Mouse (Mus musculus) frontal cortex, postnatal 25 days (tissue): ENCODE results near the gene Pds5b.
A peak's percentile ranks its signal among the peaks of the same experiment; 100 is the strongest.
"Not testable (repeated sequence)": the region's sequence is repeated elsewhere in the genome, so short reads cannot be mapped to it uniquely, and the experiment has no call there.

Experiments used
- DNase-seq, 2 experiments: peaks; one replicate each; pipeline ENCODE4 v3.0.0; 2022; ENCODE audit warnings: low spot score in 2 of 2

Gene Pds5b

DNA sequence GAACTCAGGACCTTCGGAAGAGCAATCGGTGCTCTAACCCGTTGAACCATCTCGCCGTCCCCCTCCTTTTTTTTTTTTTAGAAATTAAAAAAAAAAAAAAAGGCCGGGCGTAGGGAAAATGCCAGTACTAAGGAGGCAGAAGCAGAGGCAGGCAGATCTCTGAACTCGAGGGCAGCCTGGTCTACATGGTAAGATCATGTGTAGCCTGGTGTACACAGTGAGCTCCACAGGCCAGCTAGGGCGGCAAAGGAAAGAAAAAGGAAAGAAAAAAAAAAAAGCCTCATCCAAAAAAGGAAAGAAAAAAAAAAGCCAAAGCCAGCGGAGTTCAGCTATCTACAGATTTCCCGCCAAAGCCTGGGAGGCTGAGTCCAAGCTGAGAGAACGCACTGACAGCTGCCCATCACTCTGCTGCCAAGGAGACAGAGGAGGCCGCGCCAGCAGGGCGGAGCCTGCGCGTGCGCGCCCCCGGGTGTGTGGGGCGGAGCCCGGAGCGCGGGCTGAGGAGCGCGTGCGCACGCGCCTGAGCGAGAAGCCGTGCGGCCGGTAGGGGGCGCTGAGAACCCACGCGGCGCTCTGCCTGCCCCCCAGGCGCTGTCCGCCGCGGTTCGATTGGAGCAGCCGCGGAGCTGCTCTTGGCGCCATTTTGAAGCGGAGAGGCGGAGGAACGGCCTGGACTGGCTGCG is at the start of gene Pds5b:
Gene Pds5b, plus strand, starts transcription at position 587 of the 683 bp plus-strand sequence.
- DNase-seq: peak; percentile 74 to 87

GRCm38 (mm10) chr5:150625528-150625927 is 48.0 kb upstream of the Pds5b start:
- DNase-seq: no peak

DNA sequence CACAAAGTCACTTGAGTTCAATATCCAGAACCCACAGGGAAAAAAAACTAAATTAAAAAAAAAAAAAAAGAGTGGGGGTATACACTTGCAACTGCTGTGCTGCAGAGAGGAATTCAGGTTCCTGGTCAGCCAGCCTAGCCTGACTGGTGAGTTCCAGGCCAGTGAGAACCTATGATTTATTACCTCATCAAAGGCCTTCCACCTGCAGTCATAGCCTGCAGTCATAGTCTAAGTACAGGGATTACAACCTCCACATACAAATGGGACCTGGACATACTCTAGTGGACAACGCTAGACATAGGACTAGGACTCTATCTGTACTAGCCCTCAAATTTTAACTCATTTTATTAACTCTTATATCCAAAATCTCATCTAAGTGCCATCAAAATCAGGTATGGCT is 44.3 kb upstream of the Pds5b start:
- no peak for DNase-seq

DNA sequence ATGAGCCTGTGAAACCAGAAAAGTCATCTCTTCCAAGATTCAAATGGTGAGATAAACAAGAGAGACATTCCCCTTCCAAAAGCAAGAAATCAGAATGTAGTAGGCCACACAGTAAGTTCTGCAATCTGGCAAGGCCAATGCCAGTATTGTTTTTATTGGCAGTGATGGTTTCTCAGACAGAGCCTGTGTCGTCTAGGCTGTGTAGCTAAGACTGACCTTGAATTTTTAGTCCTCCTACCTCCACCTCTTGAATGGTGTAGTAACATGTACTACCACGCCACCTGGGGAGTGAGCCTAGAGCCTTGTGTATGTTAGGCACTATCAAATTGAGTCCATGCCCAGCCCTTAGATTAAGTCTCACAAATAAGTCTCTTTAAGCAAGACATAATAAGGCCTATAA is 43.8 kb upstream of the Pds5b start:
- no peak for DNase-seq

- no peak for DNase-seq
Observed at GRCm38 (mm10) chr5:150641440-150641839, 32.1 kb upstream of the Pds5b start.

- not testable (repeated sequence) for DNase-seq
Observed at GRCm38 (mm10) chr5:150643390-150643789, 30.1 kb upstream of the Pds5b start.

- no peak for DNase-seq
Observed at GRCm38 (mm10) chr5:150644926-150645325, 28.6 kb upstream of the Pds5b start.

DNA sequence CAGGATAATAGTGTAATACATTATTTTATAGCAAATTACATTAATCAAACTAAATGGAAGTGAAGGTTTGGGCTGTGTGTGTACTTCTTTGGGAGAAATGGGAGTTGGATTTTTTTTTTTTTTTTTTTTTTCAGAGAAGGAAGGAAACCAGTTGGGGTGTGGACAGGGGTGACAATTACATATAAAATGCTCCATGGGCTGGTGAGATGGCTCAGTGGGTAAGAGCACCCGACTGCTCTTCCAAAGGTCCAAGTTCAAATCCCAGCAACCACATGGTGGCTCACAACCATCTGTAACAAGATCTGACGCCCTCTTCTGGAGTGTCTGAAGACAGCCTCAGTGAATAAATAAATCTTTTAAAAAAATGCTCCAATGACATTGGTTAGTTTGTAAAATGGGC is 21.0 kb upstream of the Pds5b start:
- DNase-seq: no peak

- DNase-seq: no peak
Observed at GRCm38 (mm10) chr5:150654548-150654947, 19.0 kb upstream of the Pds5b start.

DNA sequence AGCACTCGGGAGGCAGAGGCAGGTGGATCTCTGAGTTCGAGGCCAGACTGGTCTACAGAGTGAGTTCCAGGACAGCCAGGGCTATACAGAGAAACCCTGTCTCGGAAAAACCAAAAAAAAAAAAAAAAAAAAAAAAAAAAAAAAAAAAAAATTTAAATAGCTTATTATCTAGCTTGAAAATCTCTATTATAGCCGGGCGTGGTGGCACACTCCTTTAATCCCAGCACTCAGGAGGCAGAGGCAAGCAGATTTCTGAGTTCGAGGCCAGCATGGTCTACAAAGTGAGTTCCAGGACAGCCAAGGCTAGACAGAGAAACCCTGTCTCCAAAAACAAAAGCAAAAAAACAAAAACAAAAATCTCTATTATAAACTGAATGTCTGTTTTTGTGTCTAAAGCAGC is 14.1 kb upstream of the Pds5b start:
- not testable (repeated sequence) for DNase-seq

- DNase-seq: not testable (repeated sequence)
Observed at GRCm38 (mm10) chr5:150660296-150660695, 13.2 kb upstream of the Pds5b start.

GRCm38 (mm10) chr5:150663926-150664325 is 9.6 kb upstream of the Pds5b start:
- DNase-seq: not testable (repeated sequence)

- no peak for DNase-seq
Observed at GRCm38 (mm10) chr5:150664794-150665131, 8.8 kb upstream of the Pds5b start.

DNA sequence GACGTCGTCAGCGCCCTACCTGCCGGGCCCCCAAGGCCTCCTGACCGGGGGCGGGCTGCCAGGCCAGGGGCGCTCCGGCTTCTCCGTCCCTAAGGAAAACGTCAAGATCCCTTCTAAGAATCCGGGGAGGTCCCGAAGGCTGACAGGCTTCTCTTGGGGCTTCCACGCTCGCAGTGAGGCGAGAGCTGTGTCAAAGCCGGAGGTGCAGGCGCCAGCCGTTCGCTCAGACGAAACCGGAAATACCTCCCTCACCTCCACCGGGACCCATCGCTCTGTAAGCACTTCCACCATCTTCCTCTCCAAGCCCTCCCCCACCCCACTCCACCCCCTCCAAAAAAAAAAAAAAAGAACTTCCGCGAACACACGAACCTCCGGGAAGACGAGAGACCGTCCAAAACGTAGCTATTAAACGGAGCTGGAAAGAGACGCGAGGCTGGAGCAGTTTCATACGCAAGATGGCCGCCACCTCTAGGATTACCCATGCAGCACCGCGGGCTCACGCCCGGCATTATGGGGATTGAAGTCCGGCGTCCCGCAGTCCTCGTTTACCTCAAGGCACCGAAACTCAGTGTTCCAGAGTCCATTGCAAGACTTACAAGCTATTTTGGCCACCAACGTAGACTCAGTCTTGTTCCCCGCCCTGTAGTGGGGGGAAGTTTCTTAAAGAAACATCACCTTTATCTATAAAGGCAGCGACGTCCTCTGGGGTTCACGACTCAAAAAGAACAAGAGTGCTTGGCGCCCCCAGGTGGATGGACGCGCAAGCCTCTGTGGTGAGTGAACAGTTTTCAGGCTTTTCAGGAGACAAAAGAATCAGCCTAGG is 8.2 kb upstream of the Pds5b start:
- peak; percentile 93 to 96 for DNase-seq

- DNase-seq: not testable (repeated sequence)
Observed at GRCm38 (mm10) chr5:150666133-150666739, 7.3 kb upstream of the Pds5b start, which contains the start of gene N4bp2l2. Gene N4bp2l2, minus strand, starts transcription at chr5:150666183.

DNA sequence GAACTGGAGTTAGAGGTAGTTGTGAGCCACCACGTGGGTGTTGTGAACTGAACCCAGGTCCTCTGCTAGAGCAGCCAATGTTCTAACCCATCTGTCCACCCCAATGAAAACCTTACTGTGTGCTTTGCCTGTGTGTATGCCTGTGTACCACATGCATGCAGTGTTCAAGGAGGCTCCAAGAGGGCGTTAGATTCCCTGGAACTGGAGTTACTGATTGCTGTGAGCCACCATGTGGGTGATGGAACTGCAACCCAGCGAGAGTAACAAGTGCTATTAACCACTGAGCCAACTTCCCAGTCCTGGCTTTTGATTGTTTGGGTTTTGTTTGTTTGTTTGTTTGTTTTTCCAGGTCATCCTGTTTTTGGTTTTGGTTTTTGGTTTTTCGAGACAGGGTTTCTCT is 4.8 kb upstream of the Pds5b start:
- no peak for DNase-seq

DNA sequence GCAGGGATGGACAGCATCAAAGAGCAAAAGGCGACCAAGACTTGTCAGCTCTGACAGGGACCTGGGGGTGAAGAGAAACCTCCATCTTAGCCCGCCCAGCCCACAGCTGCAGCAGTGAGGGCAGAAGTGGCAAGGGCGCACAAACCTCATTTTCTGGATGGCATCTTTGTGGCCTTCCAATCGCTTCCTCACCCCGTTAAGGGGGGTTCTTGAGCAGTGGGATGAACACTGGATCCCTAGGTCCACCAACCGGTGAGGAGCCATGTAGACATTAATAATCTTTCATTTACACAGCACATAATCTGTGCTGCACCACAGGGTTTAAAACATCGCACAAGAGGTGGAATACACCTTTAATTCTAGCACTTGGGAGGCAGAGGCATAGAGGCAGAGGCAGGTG is 1.2 kb upstream of the Pds5b start:
- no peak for DNase-seq

DNA sequence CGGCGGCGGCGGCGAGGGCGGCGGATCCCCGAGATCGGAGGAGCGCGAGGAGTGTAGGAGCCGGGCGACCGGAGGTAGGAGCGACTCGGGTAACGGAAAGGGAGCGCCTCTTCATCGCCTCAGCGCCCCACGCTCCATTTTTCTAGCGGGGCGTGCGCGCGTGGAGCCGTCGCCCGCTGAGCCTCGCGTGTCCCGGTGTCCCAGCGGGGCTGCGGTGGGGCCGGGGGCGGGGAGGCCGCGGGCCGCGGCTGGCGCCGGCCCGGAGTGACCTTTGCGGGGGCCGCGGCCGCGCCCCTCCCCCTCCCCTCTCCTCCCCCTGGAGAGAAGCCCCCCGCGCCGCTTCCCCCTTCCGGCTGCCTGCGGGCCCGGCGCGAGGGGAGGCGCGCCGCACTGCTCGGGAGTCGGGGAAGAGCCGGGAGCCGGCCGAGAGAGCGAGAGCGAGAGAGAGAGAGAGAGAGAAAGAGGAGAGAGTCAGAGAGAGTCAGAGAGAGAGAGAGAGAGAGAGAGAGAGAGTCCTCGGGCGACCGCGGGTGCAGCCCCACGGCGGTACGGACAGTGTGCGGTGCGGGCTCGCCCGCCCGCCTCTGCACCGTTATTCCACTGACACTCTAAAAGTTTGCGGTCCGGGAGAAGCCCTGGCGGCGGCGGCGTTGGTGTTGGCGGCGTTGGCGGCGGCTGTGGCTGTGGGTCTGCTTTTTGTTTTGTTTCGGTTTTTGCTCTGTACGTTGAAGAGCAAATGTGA is 512 bp downstream of the Pds5b start:
- DNase-seq: peak; percentile 15 to 20

DNA sequence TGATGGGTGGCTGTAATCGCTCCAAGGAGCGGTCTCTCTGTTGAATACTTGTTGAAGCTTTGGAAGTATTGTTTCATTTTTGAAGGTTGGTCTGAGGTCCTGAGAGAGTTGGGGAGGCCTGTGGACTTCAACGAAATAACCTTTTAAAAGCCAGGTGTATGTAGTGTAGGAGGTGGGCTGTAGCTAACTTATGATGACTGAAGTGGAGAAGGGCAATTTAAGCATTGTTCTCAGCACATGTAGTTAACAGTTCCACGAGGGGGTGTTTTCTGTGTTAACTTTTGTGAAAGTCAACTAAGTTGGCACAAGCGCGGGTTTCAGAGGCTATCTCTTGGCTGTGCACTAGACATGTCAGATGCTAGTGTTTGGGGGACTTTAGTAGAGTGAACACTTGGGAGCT is 1.3 kb downstream of the Pds5b start:
- DNase-seq: no peak

DNA sequence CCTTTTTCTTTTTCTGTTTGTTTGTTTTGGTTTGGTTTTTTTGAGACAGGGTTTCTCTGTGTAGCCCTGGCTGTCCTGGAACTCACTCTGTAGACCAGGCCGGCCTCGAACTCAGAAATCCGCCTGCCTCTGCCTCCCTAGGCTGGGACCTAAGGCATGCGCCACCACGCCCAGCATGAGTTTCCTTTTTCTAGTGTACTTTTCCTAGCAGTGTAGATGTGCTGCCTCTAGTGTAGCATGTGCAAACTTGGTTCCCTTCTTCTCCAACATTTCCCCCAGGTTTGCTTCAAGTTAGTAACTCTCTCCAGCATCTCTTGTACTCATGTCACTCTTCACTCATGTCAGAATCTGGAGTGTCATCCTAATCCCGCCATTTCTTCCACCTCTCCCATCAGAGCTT is 9.3 kb downstream of the Pds5b start:
- not testable (repeated sequence) for DNase-seq

DNA sequence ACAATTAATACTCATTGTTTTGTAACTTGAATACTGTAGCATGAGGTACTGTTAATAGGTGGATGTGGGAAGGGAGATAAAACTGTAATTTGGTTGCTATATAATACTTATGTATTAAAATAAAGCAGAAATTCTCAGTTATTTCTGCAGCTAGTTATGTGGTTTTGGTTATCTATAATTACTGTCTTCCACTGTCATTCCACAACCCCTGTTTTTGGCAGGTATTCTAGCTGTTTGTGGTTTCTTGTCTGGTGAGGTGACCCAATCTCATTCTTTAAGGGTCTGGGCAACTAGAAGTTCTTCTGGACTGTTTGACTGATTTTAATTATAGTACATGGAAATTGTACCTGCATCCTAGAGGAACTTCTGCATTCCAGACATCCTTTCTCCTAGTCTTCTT is 17.1 kb downstream of the Pds5b start:
- DNase-seq: no peak

- no peak for DNase-seq
Observed at GRCm38 (mm10) chr5:150693277-150693676, 19.7 kb downstream of the Pds5b start.
